Mouse (Mus musculus): ENCODE data around the gene Nrbp1. TPM values are rescaled to one million over a fixed set of nuclear protein-coding genes. Genes with fewer than 3 reads are reported as not detected.

Gene Nrbp1
- polyA plus RNA-seq, 1 experiment: 85.8 TPM

DNA sequence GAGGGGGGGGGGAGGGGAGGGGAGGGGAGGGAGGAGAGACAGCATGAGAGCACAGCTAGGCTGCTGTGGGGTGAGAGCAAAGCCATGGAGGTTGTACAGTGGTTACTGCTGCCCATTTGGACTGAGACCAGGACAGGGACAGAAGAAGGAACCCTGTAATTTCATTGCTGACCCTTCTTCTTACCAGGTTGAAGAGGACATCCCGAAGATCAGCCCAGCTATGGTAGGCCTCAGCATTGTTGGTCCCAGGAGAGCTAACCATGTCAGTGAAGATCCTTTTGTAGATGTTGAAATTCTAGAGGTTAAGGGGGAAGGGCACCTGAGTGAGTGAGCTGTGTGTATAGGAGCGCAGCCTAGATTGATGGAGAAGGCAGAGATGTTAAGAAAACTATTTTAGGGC is 14.7 kb downstream of the Nrbp1 start:
- no peak overlapping the region for H3K27ac ChIP-seq (ENCODE audit: insufficient read depth, low read depth, low read length)
- no peak overlapping the region for H3K4me3 ChIP-seq (ENCODE audit: insufficient read depth, low read length)
- TF ChIP-seq CTCF (IDR thresholded peaks at IDR 0.05; ENCODE audit: low read depth, low read length): no peak
- TF ChIP-seq POLR2A (IDR thresholded peaks at IDR 0.05; ENCODE audit: borderline replicate concordance, low read depth, low read length): no peak
- peaks cover 34% of the 10 kb centered on the region for H3K4me1 ChIP-seq (ENCODE audit: control insufficient read depth, insufficient read depth, low read length)

DNA sequence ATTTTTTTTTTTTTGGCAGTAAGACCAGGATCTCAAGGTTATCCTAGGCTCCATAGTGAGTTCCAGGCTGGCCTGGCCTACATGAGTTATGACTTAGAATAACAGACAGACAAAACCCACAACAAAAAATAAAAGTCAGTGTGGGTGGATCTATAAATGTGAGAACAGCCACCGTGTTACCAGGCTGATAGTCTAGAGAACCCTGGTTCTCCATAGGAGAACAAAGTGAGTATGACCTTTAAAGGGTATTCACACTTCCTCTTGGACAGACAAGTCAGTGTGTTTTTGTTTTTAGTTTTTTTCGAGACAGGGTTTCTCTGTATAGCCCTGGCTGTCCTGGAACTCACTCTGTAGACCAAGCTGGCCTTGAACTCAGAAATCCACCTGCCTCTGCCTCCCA is 15.3 kb downstream of the Nrbp1 start:
- TF ChIP-seq CTCF (IDR thresholded peaks at IDR 0.05; ENCODE audit: low read depth, low read length) (no peak), POLR2A (IDR thresholded peaks at IDR 0.05; ENCODE audit: borderline replicate concordance, low read depth, low read length) (no peak)
- Histone ChIP-seq H3K27ac (ENCODE audit: insufficient read depth, low read depth, low read length) (peak overlapping the region; percentile 1; the same call in 1 of the 2 replicates), H3K4me3 (ENCODE audit: insufficient read depth, low read length) (no peak overlapping the region), H3K4me1 (ENCODE audit: control insufficient read depth, insufficient read depth, low read length) (peaks cover 34% of the 10 kb centered on the region)

DNA sequence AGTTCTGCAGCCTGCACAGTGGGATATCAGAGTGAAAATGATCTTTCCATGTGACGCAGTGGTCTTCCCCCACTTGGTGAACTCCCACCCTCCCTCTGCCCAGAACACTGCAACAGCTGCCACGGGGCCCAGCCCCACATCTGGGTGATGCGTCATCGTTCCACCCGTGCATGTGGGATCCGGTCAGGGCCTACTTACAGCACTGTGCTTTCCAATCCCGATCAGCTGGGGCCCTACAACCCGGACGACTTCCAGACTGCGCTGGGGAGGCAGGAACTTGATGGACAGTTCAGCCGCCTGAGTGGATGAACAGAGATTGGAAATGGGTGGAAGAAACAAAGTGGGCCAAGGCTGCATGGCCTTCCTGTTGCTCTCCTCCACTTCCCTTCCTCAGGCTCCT is 17.0 kb downstream of the Nrbp1 start:
- Histone ChIP-seq H3K4me1 (ENCODE audit: control insufficient read depth, insufficient read depth, low read length) (peaks cover 34% of the 10 kb centered on the region), H3K27ac (ENCODE audit: insufficient read depth, low read depth, low read length) (no peak overlapping the region), H3K4me3 (ENCODE audit: insufficient read depth, low read length) (no peak overlapping the region)
- no peak for TF ChIP-seq CTCF (IDR thresholded peaks at IDR 0.05; ENCODE audit: low read depth, low read length)
- no peak for TF ChIP-seq POLR2A (IDR thresholded peaks at IDR 0.05; ENCODE audit: borderline replicate concordance, low read depth, low read length)

DNA sequence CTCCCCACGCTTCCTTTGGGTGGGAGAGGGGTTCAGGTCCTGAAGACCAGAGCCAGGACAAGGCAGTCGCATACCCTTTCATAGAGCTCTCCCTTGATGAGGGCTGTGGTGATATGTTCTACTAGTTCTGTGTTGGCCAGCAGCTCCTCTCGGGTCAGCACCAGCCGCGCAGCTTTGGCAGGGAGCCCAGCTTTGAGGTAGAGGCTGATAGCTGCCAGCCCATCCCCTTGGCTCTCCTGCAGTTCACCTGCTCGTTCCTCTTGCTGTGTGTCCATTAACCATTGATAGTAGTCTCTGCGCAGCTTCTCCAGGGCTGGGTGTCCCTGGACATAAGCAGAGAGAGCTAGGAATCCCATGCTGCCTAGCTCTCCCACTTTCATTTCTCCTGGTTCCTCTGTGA is 25.4 kb downstream of the Nrbp1 start:
- no peak overlapping the region for H3K27ac ChIP-seq (ENCODE audit: insufficient read depth, low read depth, low read length)
- H3K4me3 ChIP-seq (ENCODE audit: insufficient read depth, low read length): no peak overlapping the region
- TF ChIP-seq CTCF (IDR thresholded peaks at IDR 0.05; ENCODE audit: low read depth, low read length) (no peak), POLR2A (IDR thresholded peaks at IDR 0.05; ENCODE audit: borderline replicate concordance, low read depth, low read length) (no peak)
- H3K4me1 ChIP-seq (ENCODE audit: control insufficient read depth, insufficient read depth, low read length): 0 out of 2 replicates have a peak, but pooled peaks cover 2% of the 10 kb centered on the region

DNA sequence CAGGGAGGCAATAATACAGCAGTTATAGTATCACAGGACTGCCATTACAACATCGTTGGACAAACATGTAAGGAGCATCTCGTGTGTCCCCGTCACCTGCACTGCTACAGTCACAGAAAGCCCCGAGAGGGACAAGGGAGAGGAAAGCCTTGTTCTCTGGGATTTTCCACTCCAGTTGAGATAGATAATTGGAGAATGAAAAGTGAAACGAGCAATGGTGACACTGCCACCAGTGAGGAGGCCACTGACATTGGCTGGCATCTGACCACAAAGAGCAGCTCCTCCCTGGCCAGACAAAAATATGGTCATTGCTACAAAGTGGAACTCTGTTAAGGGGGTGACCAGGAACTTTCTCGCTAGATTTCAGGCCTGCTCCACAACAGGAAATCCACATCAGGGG is 27.0 kb downstream of the Nrbp1 start:
- Histone ChIP-seq H3K4me1 (ENCODE audit: control insufficient read depth, insufficient read depth, low read length) (0 out of 2 replicates have a peak, but pooled peaks cover 2% of the 10 kb centered on the region), H3K4me3 (ENCODE audit: insufficient read depth, low read length) (no peak overlapping the region)

DNA sequence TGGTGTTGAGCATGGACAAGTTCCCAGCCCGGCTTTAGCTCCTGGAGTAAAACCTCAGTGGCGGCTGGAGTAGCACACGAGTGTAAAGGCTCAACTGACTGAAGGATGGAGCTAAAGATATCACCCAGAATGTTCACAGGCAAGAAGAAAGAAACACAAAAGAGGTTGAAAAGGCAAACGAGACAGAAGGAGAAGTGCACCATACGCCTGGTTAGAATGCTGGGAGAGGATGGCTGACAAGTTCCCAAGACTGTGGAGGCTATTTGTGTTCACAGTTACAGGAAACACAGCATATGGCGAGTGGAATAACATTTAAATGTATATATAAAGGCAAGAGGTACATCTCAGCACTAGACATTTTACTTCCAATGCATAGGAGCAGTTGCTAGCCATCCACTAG is 32.4 kb downstream of the Nrbp1 start:
- TF ChIP-seq POLR2A (IDR thresholded peaks at IDR 0.05; ENCODE audit: borderline replicate concordance, low read depth, low read length): no peak
- TF ChIP-seq CTCF (IDR thresholded peaks at IDR 0.05; ENCODE audit: low read depth, low read length): no peak
- H3K27ac ChIP-seq (ENCODE audit: insufficient read depth, low read depth, low read length): no peak overlapping the region
- 0 out of 2 replicates have a peak, but pooled peaks cover 1% of the 10 kb centered on the region for H3K4me1 ChIP-seq (ENCODE audit: control insufficient read depth, insufficient read depth, low read length)
- H3K4me3 ChIP-seq (ENCODE audit: insufficient read depth, low read length): no peak overlapping the region

More for the DNA sequence above, 27.0 kb downstream of the Nrbp1 start:
- TF ChIP-seq POLR2A (IDR thresholded peaks at IDR 0.05; ENCODE audit: borderline replicate concordance, low read depth, low read length): no peak
- no peak for TF ChIP-seq CTCF (IDR thresholded peaks at IDR 0.05; ENCODE audit: low read depth, low read length)
- H3K27ac ChIP-seq (ENCODE audit: insufficient read depth, low read depth, low read length): no peak overlapping the region

DNA sequence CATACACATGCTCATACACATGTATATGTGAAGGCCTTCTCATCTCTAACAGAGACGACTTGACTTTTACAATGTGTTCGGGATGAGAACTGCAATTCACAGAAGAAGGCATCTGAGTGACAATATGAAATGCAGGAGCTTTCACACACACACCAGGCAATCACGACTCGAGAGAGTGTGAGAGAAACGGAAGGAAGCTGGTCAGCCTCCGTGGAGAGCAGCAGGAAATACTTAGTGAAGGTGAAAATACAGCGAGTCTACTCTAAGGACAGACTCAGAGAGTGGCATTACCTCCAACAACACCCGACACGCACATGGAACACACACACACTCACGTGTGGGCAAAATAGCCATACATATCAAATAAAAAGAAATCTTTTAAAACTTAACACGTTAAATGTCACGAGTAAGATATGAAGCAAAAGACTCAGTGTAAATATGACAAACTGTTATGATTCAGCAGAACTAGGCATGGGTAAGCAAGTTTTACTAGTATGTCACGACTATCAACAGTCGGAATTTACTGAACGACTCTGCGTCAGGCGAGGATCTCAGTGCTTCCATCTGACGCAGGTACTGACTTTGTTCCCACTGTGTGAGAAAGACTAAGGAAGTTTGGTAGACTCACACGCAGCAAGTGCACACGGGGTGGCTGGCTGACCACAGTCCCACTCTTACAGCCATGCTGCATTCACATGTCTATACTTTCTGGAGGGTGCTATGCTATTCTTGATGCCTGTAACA is 38.8 kb downstream of the Nrbp1 start:
- Histone ChIP-seq H3K27ac (ENCODE audit: insufficient read depth, low read depth, low read length) (no peak overlapping the region), H3K4me3 (ENCODE audit: insufficient read depth, low read length) (no peak overlapping the region), H3K4me1 (ENCODE audit: control insufficient read depth, insufficient read depth, low read length) (no peaks in the 10 kb centered on the region)
- no peak for TF ChIP-seq CTCF (IDR thresholded peaks at IDR 0.05; ENCODE audit: low read depth, low read length)
- no peak for TF ChIP-seq POLR2A (IDR thresholded peaks at IDR 0.05; ENCODE audit: borderline replicate concordance, low read depth, low read length)

DNA sequence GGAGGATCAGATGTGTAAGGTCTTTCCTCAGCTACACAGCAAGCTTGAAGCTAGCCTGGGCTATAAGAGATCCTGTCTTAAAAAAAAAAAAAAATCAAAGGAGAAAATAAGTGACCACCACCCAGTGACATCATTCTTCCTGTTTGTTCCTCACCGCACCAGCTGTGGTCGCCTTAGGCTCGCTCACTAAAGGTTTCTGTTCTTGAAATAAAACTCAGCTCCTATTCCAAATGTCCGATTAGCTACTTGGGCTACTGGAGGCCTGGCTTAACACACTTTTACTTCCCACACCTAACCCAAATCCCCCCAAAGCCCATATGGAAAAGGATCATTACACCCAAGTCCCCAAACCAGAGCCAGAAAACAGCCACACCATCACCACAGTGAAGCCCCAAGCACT is 47.6 kb downstream of the Nrbp1 start:
- H3K4me3 ChIP-seq (ENCODE audit: insufficient read depth, low read length): peak overlapping the region; percentile 34

DNA sequence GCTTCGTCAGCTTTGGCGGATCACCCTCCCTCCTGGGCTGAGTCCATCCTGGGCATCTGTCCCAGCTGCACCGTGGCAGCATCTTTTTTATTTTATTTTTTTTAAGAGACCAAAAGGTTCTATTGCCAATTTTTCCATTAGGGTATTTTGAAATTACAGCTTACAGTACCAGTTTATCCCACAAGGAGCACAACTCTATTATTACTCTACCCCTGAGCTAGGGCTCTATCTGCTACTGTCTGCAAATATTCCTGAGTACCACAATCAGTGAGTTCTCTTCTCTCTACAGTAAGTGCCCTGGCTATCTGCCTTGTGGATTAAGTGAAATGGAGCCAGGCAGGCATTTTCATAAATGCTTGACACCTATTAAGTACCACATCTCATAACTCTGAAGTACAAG is 48.0 kb downstream of the Nrbp1 start:
- no peak for TF ChIP-seq CTCF (IDR thresholded peaks at IDR 0.05; ENCODE audit: low read depth, low read length)
- no peak for TF ChIP-seq POLR2A (IDR thresholded peaks at IDR 0.05; ENCODE audit: borderline replicate concordance, low read depth, low read length)
- Histone ChIP-seq H3K27ac (ENCODE audit: insufficient read depth, low read depth, low read length) (peak overlapping the region; percentile 81), H3K4me1 (ENCODE audit: control insufficient read depth, insufficient read depth, low read length) (peaks cover 23% of the 10 kb centered on the region), H3K4me3 (ENCODE audit: insufficient read depth, low read length) (peak overlapping the region; percentile 34)

More for the DNA sequence above, 47.6 kb downstream of the Nrbp1 start:
- Histone ChIP-seq H3K27ac (ENCODE audit: insufficient read depth, low read depth, low read length) (peak overlapping the region; percentile 81), H3K4me1 (ENCODE audit: control insufficient read depth, insufficient read depth, low read length) (peaks cover 23% of the 10 kb centered on the region)
- TF ChIP-seq POLR2A (IDR thresholded peaks at IDR 0.05; ENCODE audit: borderline replicate concordance, low read depth, low read length) (no peak), CTCF (IDR thresholded peaks at IDR 0.05; ENCODE audit: low read depth, low read length) (no peak; the same call in 1 of the 2 replicates)

DNA sequence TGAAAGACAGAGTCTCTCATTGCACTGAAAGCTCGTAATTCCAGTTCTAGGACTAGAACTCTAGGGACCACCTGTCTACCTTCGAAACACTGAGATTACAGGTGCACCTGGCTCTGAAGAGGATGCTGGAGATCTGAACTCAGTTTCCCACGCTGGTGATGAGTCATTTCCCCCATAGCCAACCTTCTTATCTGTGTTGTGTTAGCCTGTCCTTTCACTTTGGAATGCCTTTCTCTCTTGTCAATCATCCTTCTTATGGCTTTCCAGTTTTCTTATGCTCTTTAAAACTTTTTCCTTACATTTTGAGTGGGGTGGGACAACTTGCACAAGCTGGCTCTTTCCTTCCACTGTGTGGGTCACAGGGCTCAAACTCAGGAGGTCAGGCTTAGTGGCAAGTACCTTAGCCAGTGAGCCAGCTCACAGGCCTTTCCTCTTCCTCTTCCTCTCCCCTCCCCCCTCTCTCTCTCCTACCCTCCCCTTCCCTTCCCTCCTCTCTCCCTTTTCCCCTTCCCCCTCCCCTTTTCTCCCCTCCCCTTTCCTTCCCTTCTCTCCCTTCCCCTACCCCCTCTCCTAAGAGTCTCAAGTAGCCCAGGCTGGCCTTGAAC is 49.1 kb downstream of the Nrbp1 start:
- TF ChIP-seq POLR2A (IDR thresholded peaks at IDR 0.05; ENCODE audit: borderline replicate concordance, low read depth, low read length) (no peak), CTCF (IDR thresholded peaks at IDR 0.05; ENCODE audit: low read depth, low read length) (no peak)
- peak overlapping the region; percentile 65; the same call in 1 of the 2 replicates for H3K4me3 ChIP-seq (ENCODE audit: insufficient read depth, low read length)
- peak overlapping the region; percentile 62 for H3K27ac ChIP-seq (ENCODE audit: insufficient read depth, low read depth, low read length)

More for the DNA sequence above, 49.1 kb downstream of the Nrbp1 start:
- H3K4me1 ChIP-seq (ENCODE audit: control insufficient read depth, insufficient read depth, low read length): peaks cover 23% of the 10 kb centered on the region
